Mouse (Mus musculus): ENCODE measurements around the gene Rbm34. TPM values are rescaled to one million over a fixed set of nuclear protein-coding genes. Genes with fewer than 3 reads are reported as not detected.
"Not testable (repeated sequence)": the region's sequence is repeated elsewhere in the genome, so short reads cannot be mapped to it uniquely, and the experiment has no call there.

Gene Rbm34
- 10 to 100 TPM; 16.6 to 19.2 TPM for total RNA-seq (2021)
- long read RNA-seq, experiment 1, transcript Rbm34-203 (10 exons, 1,509 nt) = major isoform, 7 of 18 reads
- long read RNA-seq, experiment 1, transcript Rbm34-201 (11 exons, 3,424 nt) = minor isoform, 5 of 18 reads
- long read RNA-seq, experiment 1, partial matches to known transcripts = 2 of 18 reads
- long read RNA-seq, experiment 1, other reads (novel, unspliced or antisense) = 4 of 18 reads
- long read RNA-seq, experiment 2, transcript Rbm34-203 (10 exons, 1,509 nt) = minor isoform, 6 of 23 reads
- long read RNA-seq, experiment 2, transcript Rbm34-201 (11 exons, 3,424 nt) = major isoform, 14 of 23 reads
- long read RNA-seq, experiment 2, partial matches to known transcripts = 2 of 23 reads
- long read RNA-seq, experiment 2, other reads (novel, unspliced or antisense) = 1 of 23 reads

- peak; percentile 81 to 87 for DNase-seq (ENCODE audit: low spot score in 2 of 2)
Measured at GRCm38 (mm10) chr8:126970579-126971313, at the start of gene Rbm34. Rbm34 (minus strand) TSS chr8:126971071.

GRCm38 (mm10) chr8:127011668-127012067 is 40.8 kb upstream of the Rbm34 start:
- DNase-seq (ENCODE audit: low spot score in 2 of 2) = no peak

GRCm38 (mm10) chr8:126994506-126994905 is 23.6 kb upstream of the Rbm34 start:
- no peak for DNase-seq (ENCODE audit: low spot score in 2 of 2)

- no peak for DNase-seq (ENCODE audit: low spot score in 2 of 2)
Measured at GRCm38 (mm10) chr8:126989363-126990153, 18.7 kb upstream of the Rbm34 start.

- DNase-seq (ENCODE audit: low spot score in 2 of 2) = no peak
Measured at GRCm38 (mm10) chr8:126988346-126989006, 17.6 kb upstream of the Rbm34 start.

GRCm38 (mm10) chr8:126986495-126986894 is 15.6 kb upstream of the Rbm34 start:
- DNase-seq (ENCODE audit: low spot score in 2 of 2) = peak; percentile 35 to 64

- DNase-seq (ENCODE audit: low spot score in 2 of 2) = no peak
Measured at GRCm38 (mm10) chr8:126980046-126980445, 9.2 kb upstream of the Rbm34 start.

GRCm38 (mm10) chr8:126979091-126979920 is 8.4 kb upstream of the Rbm34 start:
- no peak for DNase-seq (ENCODE audit: low spot score in 2 of 2)

GRCm38 (mm10) chr8:126978535-126978934 is 7.7 kb upstream of the Rbm34 start:
- DNase-seq (ENCODE audit: low spot score in 2 of 2) = not testable (repeated sequence)

- DNase-seq (ENCODE audit: low spot score in 2 of 2) = no peak
Measured at GRCm38 (mm10) chr8:126978028-126978427, 7.2 kb upstream of the Rbm34 start.

GRCm38 (mm10) chr8:126976608-126977348 is 5.9 kb upstream of the Rbm34 start:
- DNase-seq (ENCODE audit: low spot score in 2 of 2) = no peak

GRCm38 (mm10) chr8:126975706-126976105 is 4.8 kb upstream of the Rbm34 start:
- DNase-seq (ENCODE audit: low spot score in 2 of 2) = no peak

GRCm38 (mm10) chr8:126974511-126974910 is 3.6 kb upstream of the Rbm34 start:
- DNase-seq (ENCODE audit: low spot score in 2 of 2) = no peak

- DNase-seq (ENCODE audit: low spot score in 2 of 2) = no peak
Measured at GRCm38 (mm10) chr8:126973686-126974265, 2.9 kb upstream of the Rbm34 start.

GRCm38 (mm10) chr8:126972649-126973048 is 1.8 kb upstream of the Rbm34 start:
- DNase-seq (ENCODE audit: low spot score in 2 of 2) = no peak

GRCm38 (mm10) chr8:126972102-126972501 is 1.2 kb upstream of the Rbm34 start:
- DNase-seq (ENCODE audit: low spot score in 2 of 2) = no peak

GRCm38 (mm10) chr8:126971314-126971664 is 418 bp upstream of the Rbm34 start:
- DNase-seq (ENCODE audit: low spot score in 2 of 2) = no peak

GRCm38 (mm10) chr8:126969546-126969945 is 1.3 kb downstream of the Rbm34 start:
- DNase-seq (ENCODE audit: low spot score in 2 of 2) = no peak

GRCm38 (mm10) chr8:126968107-126968506 is 2.8 kb downstream of the Rbm34 start:
- no peak for DNase-seq (ENCODE audit: low spot score in 2 of 2)

Measured in adrenal gland, postnatal 4 days (tissue).